Mouse (Mus musculus) testis, adult 2 months (tissue): ENCODE data around the gene Car3. TPM values are rescaled to one million over a fixed set of nuclear protein-coding genes. Genes with fewer than 3 reads are reported as not detected.

ENCODE experiments used
- H3K27ac ChIP-seq: fragments of 200-500 bp; 2 replicates; pipeline ENCODE4 v1.5.1; 2012; ENCODE audit warnings: low read depth, low read length; ENCODE audit not compliant: control insufficient read depth, insufficient read depth
- H3K27me3 ChIP-seq: fragments of 200-500 bp; 2 replicates; pipeline ENCODE4 v1.6.1; 2012; ENCODE audit warnings: mild to moderate bottlenecking, low read length, moderate library complexity; ENCODE audit not compliant: control insufficient read depth, insufficient read depth
- H3K36me3 ChIP-seq: fragments of 200-500 bp; 2 replicates; pipeline ENCODE4 v1.6.1; 2012; ENCODE audit warnings: mild to moderate bottlenecking, low read length; ENCODE audit not compliant: control insufficient read depth, insufficient read depth
- H3K4me1 ChIP-seq: fragments of 200-500 bp; 2 replicates; pipeline ENCODE4 v1.6.1; 2012; ENCODE audit warnings: low read length; ENCODE audit not compliant: control insufficient read depth, insufficient read depth
- H3K4me3 ChIP-seq: fragments of 200-500 bp; 2 replicates; pipeline ENCODE4 v1.5.1; 2012; ENCODE audit warnings: low read depth, mild to moderate bottlenecking, low read length, moderate library complexity, mixed read lengths; ENCODE audit not compliant: control insufficient read depth
- CTCF ChIP-seq: fragments of 200-500 bp; IDR thresholded peaks from 2 replicates; pipeline ENCODE4 v1.5.1; 2012; ENCODE audit warnings: low read depth, mild to moderate bottlenecking, inconsistent platforms, low read length, moderate library complexity; ENCODE audit not compliant: control insufficient read depth, insufficient read depth, insufficient replicate concordance
- POLR2A ChIP-seq: fragments of 200-500 bp; IDR thresholded peaks from 2 replicates; pipeline ENCODE4 v1.6.1; 2012; ENCODE audit warnings: low read depth, mild to moderate bottlenecking, inconsistent platforms, low read length, moderate library complexity; ENCODE audit not compliant: control insufficient read depth
- polyA plus RNA-seq: library from polyadenylated mRNA; depleted of rRNA; stranded (reverse); fragments of >200 nt; gene quantifications from 2 replicates; pipeline ENCODE4 v1.2.3, GENCODE M21; 2012

The Car3 gene
- polyA plus RNA-seq, 1 experiment = 8.3 TPM

- Histone ChIP-seq H3K27me3 (peaks cover 2% of the 10 kb centered on the region), H3K4me1 (peaks cover 10% of the 10 kb centered on the region), H3K4me3 (no peak overlapping the region), H3K36me3 (no peaks in the 10 kb centered on the region), H3K27ac (no peak overlapping the region)
- TF ChIP-seq POLR2A (no peak), CTCF (no peak)
Observed at GRCm38 (mm10) chr3:14882756-14883155, 19.4 kb downstream of the Car3 start.

GRCm38 (mm10) chr3:14884826-14885225 is 21.5 kb downstream of the Car3 start:
- Histone ChIP-seq H3K4me1 (peaks cover 10% of the 10 kb centered on the region), H3K27ac (no peak overlapping the region), H3K36me3 (no peaks in the 10 kb centered on the region), H3K4me3 (no peak overlapping the region), H3K27me3 (peaks cover 2% of the 10 kb centered on the region)
- TF ChIP-seq CTCF = no peak
- no peak for TF ChIP-seq POLR2A

- H3K4me3 ChIP-seq = peak within 1 kb of the TSS; percentile 85
- no peak for TF ChIP-seq CTCF
- TF ChIP-seq POLR2A = 0 out of 2 replicates have a peak, but pooled peaks have one; percentile 7
- H3K36me3 ChIP-seq = no peaks in the 10 kb centered on the region
- no peak within 1 kb of the TSS for H3K27ac ChIP-seq
- H3K27me3 ChIP-seq = peaks cover 2% of the 10 kb centered on the region
- peaks cover 10% of the 10 kb centered on the region for H3K4me1 ChIP-seq
Observed at GRCm38 (mm10) chr3:14886102-14887098, 23.1 kb downstream of the Car3 start, which contains the start of gene Car2. Gene Car2, plus strand, starts transcription at chr3:14886273.

GRCm38 (mm10) chr3:14887134-14887666 is 23.9 kb downstream of the Car3 start:
- H3K27me3 ChIP-seq = peaks cover 2% of the 10 kb centered on the region
- TF ChIP-seq POLR2A = no peak
- no peak for TF ChIP-seq CTCF
- H3K36me3 ChIP-seq = no peaks in the 10 kb centered on the region
- peak overlapping the region; percentile 85 for H3K4me3 ChIP-seq
- peaks cover 10% of the 10 kb centered on the region for H3K4me1 ChIP-seq
- H3K27ac ChIP-seq = no peak overlapping the region

- Histone ChIP-seq H3K36me3 (no peaks in the 10 kb centered on the region), H3K27ac (no peak overlapping the region), H3K4me1 (peaks cover 10% of the 10 kb centered on the region), H3K27me3 (peaks cover 2% of the 10 kb centered on the region), H3K4me3 (peak overlapping the region; percentile 77)
- TF ChIP-seq POLR2A (no peak), CTCF (no peak)
Observed at GRCm38 (mm10) chr3:14887686-14888295, 24.5 kb downstream of the Car3 start.

- H3K4me1 ChIP-seq = peaks cover 10% of the 10 kb centered on the region
- H3K27me3 ChIP-seq = peaks cover 2% of the 10 kb centered on the region
- no peak for TF ChIP-seq POLR2A
- TF ChIP-seq CTCF = no peak
- no peak overlapping the region for H3K4me3 ChIP-seq
- H3K27ac ChIP-seq = no peak overlapping the region
- no peaks in the 10 kb centered on the region for H3K36me3 ChIP-seq
Observed at GRCm38 (mm10) chr3:14888549-14888948, 25.2 kb downstream of the Car3 start.

GRCm38 (mm10) chr3:14889085-14889484 is 25.8 kb downstream of the Car3 start:
- Histone ChIP-seq H3K36me3 (no peaks in the 10 kb centered on the region), H3K4me3 (no peak overlapping the region), H3K4me1 (peaks cover 10% of the 10 kb centered on the region), H3K27ac (no peak overlapping the region), H3K27me3 (peaks cover 2% of the 10 kb centered on the region)
- TF ChIP-seq CTCF (no peak), POLR2A (no peak)
